Mouse (Mus musculus): ENCODE results near the gene Nme2. TPM values are rescaled to one million over a fixed set of nuclear protein-coding genes. Genes with fewer than 3 reads are reported as not detected.

Nme2 gene
- polyA plus RNA-seq, 1 experiment from 2014 or later, result 187 TPM

Other genes with a start within 250 kb of the Nme2 start
- 15.8 to 32.3 TPM (median 16.0 TPM) in 3 replicates for gene Utp18, start 70.5 kb downstream of the Nme2 start, polyA plus RNA-seq (2018)
- gene Mbtd1, start 70.4 kb downstream of the Nme2 start, polyA plus RNA-seq (2018), result 7.7 to 19.3 TPM (median 16.1 TPM) in 3 replicates
- 6.1 to 48.7 TPM (median 16.9 TPM) in 3 replicates for gene Gm20390, start 12.0 kb upstream of the Nme2 start, polyA plus RNA-seq (2018)
- gene Nme1, start 12.3 kb upstream of the Nme2 start, polyA plus RNA-seq (2018), result 32.9 to 71.2 TPM (median 46.6 TPM) in 3 replicates
- 47.8 to 52.5 TPM (median 51.8 TPM) in 3 replicates for gene Spag9, start 39.8 kb upstream of the Nme2 start, polyA plus RNA-seq (2018)

Data from macrophage (primary cell).